Mouse (Mus musculus) gastrocnemius, adult 2 months (tissue): ENCODE measurements around the gene Fpr1. TPM values are rescaled to one million over a fixed set of nuclear protein-coding genes. Genes with fewer than 3 reads are reported as not detected.

ENCODE experiments used
- DNase-seq: peaks from one replicate; pipeline ENCODE4 v3.0.0; 2022
- H3K27ac ChIP-seq: fragments of 200-600 bp; 2 replicates; pipeline ENCODE4 v1.8.1; 2022; ENCODE audit warnings: mild to moderate bottlenecking
- H3K4me3 ChIP-seq: fragments of 200-600 bp; 2 replicates; pipeline ENCODE4 v1.8.1; 2022; ENCODE audit warnings: mild to moderate bottlenecking, moderate library complexity
- CTCF ChIP-seq: fragments of 200-600 bp; IDR thresholded peaks from 2 replicates; pipeline ENCODE4 v1.8.1; 2022; ENCODE audit warnings: antibody characterized with exemption, mild to moderate bottlenecking, moderate library complexity
- intact Hi-C: fragments of 180-260 bp; cut with DNase I; formaldehyde crosslinking; loops from one replicate; pipeline ENCODE4 v1.15.1; 2025
- total RNA-seq, 2 experiments: library from RNA; stranded (reverse); gene quantifications; 2 replicates each; pipeline ENCODE4 v1.2.3; 2021

Fpr1 gene
- total RNA-seq, 2 experiments from 2014 or later, result not detected

GRCm38 (mm10) chr17:17843534-17844261, 40.0 kb downstream of the Fpr1 start:
- no peak overlapping the region for H3K27ac ChIP-seq
- no peak for TF ChIP-seq CTCF
- no peak for DNase-seq
- H3K4me3 ChIP-seq, result no peak overlapping the region
- intact Hi-C loops, result no loop called here

- intact Hi-C loops, result no loop called here
- no peak for DNase-seq
- no peak for TF ChIP-seq CTCF
- Histone ChIP-seq H3K4me3 (no peak overlapping the region), H3K27ac (no peak overlapping the region)
Measured at GRCm38 (mm10) chr17:17840796-17841195, 42.9 kb downstream of the Fpr1 start.

- no peak for DNase-seq
- intact Hi-C loops, result loop anchor here (2.0 to 10.0 kb wide), 4 partner anchors 58 to 774 kb away; partner anchors contain the start of genes Riok2 and Zfp960
- Histone ChIP-seq H3K4me3 (peak overlapping the region; percentile 83), H3K27ac (no peak overlapping the region)
- no peak for TF ChIP-seq CTCF
Measured at GRCm38 (mm10) chr17:17839276-17839675, 44.5 kb downstream of the Fpr1 start.

- intact Hi-C loops, result loop anchor here (1.0 to 10.0 kb wide), 5 partner anchors 12 to 773 kb away; partner anchors contain the start of genes Riok2 and Zfp960
- Histone ChIP-seq H3K4me3 (peak overlapping the region; percentile 83), H3K27ac (peak overlapping the region; percentile 96)
- peak; percentile 97 for DNase-seq
- TF ChIP-seq CTCF, result peak; percentile 87
Measured at GRCm38 (mm10) chr17:17837919-17838701, 45.6 kb downstream of the Fpr1 start.

GRCm38 (mm10) chr17:17837426-17837825, 46.3 kb downstream of the Fpr1 start:
- no peak for TF ChIP-seq CTCF
- peak overlapping the region; percentile 83 for H3K4me3 ChIP-seq
- DNase-seq, result peak; percentile 53
- peak overlapping the region; percentile 96 for H3K27ac ChIP-seq
- intact Hi-C loops, result loop anchor here (5.0 to 10.0 kb wide), 3 partner anchors 60 to 773 kb away; partner anchors contain the start of genes Riok2 and Zfp960

GRCm38 (mm10) chr17:17836101-17836500, 47.6 kb downstream of the Fpr1 start:
- Histone ChIP-seq H3K4me3 (no peak overlapping the region), H3K27ac (no peak overlapping the region; the same call in 1 of the 2 replicates)
- DNase-seq, result no peak
- intact Hi-C loops, result loop anchor here (5.0 to 10.0 kb wide), 3 partner anchors 61 to 771 kb away; partner anchors contain the start of genes Riok2 and Zfp960
- no peak for TF ChIP-seq CTCF

- no peak for TF ChIP-seq CTCF
- H3K27ac ChIP-seq, result no peak overlapping the region
- intact Hi-C loops, result loop anchor here (5.0 to 10.0 kb wide), 3 partner anchors 62 to 770 kb away; partner anchors contain the start of genes Riok2 and Zfp960
Measured at GRCm38 (mm10) chr17:17834896-17835295, 48.8 kb downstream of the Fpr1 start.

GRCm38 (mm10) chr17:17830731-17831130, 53.0 kb downstream of the Fpr1 start:
- peak overlapping the region; percentile 94; the same call in 1 of the 2 replicates for H3K4me3 ChIP-seq
- intact Hi-C loops, result loop anchor here (10.0 kb wide), 2 partner anchors 456 to 766 kb away; partner anchors contain the start of genes Riok2 and Zfp960

More at GRCm38 (mm10) chr17:17834896-17835295, 48.8 kb downstream of the Fpr1 start:
- H3K4me3 ChIP-seq, result no peak overlapping the region
- no peak for DNase-seq

GRCm38 (mm10) chr17:17829816-17830535, 53.8 kb downstream of the Fpr1 start:
- Histone ChIP-seq H3K27ac (peak overlapping the region; percentile 96), H3K4me3 (peak overlapping the region; percentile 94)
- DNase-seq, result no peak
- intact Hi-C loops, result loop anchor here (5.0 to 10.0 kb wide), 3 partner anchors 43 to 765 kb away; partner anchors contain the start of genes Riok2 and Zfp960
- no peak for TF ChIP-seq CTCF

More at GRCm38 (mm10) chr17:17830731-17831130, 53.0 kb downstream of the Fpr1 start:
- no peak for DNase-seq
- H3K27ac ChIP-seq, result peak overlapping the region; percentile 12; the same call in 1 of the 2 replicates
- TF ChIP-seq CTCF, result no peak

GRCm38 (mm10) chr17:17829052-17829785, 54.5 kb downstream of the Fpr1 start:
- H3K27ac ChIP-seq, result peak overlapping the region; percentile 96
- intact Hi-C loops, result loop anchor here (5.0 kb wide), 1 partner anchor 42 kb away; no protein-coding TSS in a partner anchor
- no peak for TF ChIP-seq CTCF
- H3K4me3 ChIP-seq, result peak overlapping the region; percentile 94
- DNase-seq, result no peak

- no peak for TF ChIP-seq CTCF
- intact Hi-C loops, result loop anchor here (5.0 kb wide), 1 partner anchor 41 kb away; no protein-coding TSS in a partner anchor
- H3K4me3 ChIP-seq, result peak overlapping the region; percentile 94
- peak overlapping the region; percentile 96 for H3K27ac ChIP-seq
- peak; percentile 65 for DNase-seq
Measured at GRCm38 (mm10) chr17:17828191-17828981, 55.4 kb downstream of the Fpr1 start.
